Mouse (Mus musculus): ENCODE results near the gene Mctp2. TPM values are rescaled to one million over a fixed set of nuclear protein-coding genes. Genes with fewer than 3 reads are reported as not detected.

Gene Mctp2
- 0.19 and 0.33 TPM in 2 replicates for polyA plus RNA-seq (2012; ENCODE audit: low replicate concordance)

GRCm38 (mm10) chr7:72306382-72306841, at the start of gene Mctp2:
TSS of gene Mctp2 (minus strand) at chr7:72306608.

Measured in leukemia stem cell, adult 10-12 weeks (primary cell).